Mouse (Mus musculus) cerebellum, adult 9-10 months (tissue): ENCODE measurements around the gene Rarb.
A peak's percentile ranks its signal among the peaks of the same experiment; 100 is the strongest.

Experiments used
- DNase-seq: peaks from one replicate; pipeline ENCODE4 v3.0.0; 2022

Gene Rarb

DNA sequence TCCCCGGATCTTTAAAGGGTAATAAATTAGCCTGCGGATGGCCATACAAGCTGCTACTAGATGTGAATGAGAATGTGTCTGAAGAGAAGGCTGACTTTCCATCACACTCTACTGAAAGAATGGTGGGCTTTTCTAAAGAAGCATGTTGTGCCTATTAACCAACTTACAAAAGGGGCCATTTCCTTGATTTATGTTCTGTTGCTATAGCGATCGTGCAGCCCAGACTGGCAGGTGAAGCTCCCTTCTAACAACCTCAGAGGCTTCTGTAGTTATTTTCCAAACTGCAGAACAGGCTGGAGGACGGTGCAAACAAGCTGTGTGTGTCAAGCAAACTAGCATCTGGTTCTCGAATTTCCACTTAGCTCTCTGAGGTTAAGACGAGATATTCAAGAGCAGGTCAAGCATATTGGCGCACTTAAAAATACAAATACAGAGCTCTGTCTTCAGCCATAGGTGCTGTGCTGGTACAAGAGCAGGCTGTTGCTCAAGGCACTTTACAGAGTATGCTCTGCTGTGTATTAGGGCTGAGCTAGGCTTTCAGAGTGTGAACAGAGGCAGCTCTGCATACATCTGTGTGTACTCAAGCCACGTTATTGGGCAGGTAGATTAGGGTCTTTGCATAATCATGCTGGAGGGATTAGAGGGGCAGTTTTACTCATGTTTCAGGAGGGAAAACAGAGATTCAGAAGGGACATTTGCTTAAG lies 85.2 kb downstream of the Rarb start:
- DNase-seq = no peak

GRCm38 (mm10) chr14:16732054-16732453 lies 86.9 kb downstream of the Rarb start:
- no peak for DNase-seq

DNA sequence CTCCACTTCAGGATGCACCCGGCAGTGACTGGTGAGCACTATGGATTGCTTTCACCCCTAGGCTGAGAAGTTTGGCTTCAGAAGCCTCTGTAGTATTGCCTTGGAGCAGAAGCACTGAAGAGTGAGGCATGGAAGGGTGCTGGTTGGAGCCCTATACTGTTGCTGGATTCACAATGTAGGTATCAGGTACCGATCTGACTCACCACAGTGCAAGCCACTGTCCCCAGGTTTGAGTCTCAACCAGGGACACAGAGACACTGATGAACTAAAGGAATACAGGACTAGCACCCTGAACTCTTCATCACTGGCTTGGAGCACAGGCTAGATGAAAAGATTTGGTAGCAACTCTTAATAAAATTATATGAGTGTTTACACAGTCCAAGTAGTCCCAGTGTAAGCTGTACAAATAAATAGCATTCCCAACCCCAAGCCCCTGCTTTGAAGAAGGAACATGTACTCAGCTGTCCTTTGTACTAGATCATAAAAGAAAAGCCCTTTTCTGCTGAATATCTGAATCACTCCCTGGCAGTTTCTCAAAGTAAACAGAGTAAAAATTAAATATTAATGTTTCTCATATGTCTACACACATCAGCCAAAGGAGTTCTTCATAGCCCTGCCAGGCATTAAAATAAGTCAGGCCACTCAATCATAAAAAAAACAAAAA lies 90.6 kb downstream of the Rarb start:
- no peak for DNase-seq

DNA sequence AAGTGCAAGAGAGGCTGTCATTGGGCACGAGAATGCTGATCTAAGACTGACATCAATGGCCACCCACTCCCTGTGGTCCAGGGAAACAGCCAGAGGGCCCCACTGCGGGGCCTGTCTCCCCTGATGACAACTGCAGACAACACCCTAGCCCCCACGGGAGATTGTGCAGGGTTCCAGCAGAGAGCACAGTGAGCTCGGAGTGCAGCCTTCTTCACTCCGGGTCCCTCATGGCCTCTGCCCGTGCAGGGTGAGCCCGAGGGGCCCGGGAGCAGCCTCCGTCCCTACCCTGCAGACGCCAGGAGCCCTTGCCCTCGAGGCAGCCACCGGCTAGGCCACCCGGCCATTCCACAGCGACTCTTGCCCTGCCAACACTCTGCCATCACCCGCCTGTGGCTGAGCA lies 95.0 kb downstream of the Rarb start:
- DNase-seq = no peak

- no peak for DNase-seq
These were observed 101.1 kb downstream of the Rarb start for GRCm38 (mm10) chr14:16717821-16718220.

- no peak for DNase-seq
These were observed 104.5 kb downstream of the Rarb start for GRCm38 (mm10) chr14:16714344-16714955.

DNA sequence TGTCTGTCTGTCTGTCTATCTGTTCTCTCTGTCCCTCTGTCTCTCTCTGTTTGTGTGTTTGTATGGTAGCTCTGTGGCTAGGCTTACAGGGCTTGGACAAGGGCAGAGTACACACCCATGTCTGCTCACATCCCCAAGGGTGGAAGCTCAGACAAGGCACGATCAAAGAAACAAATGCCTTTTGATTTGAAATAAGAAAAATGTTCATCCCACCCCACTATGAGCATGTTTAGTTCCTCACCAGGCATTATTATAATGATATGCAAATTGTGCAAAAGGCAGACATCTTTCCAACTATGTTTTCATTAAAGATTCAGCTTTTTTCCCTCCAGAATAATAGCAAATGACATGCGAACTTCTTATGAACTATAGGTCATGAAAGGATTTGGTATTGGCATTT lies 105.2 kb downstream of the Rarb start:
- DNase-seq = no peak

GRCm38 (mm10) chr14:16699228-16699627 lies 119.7 kb downstream of the Rarb start:
- no peak for DNase-seq

DNA sequence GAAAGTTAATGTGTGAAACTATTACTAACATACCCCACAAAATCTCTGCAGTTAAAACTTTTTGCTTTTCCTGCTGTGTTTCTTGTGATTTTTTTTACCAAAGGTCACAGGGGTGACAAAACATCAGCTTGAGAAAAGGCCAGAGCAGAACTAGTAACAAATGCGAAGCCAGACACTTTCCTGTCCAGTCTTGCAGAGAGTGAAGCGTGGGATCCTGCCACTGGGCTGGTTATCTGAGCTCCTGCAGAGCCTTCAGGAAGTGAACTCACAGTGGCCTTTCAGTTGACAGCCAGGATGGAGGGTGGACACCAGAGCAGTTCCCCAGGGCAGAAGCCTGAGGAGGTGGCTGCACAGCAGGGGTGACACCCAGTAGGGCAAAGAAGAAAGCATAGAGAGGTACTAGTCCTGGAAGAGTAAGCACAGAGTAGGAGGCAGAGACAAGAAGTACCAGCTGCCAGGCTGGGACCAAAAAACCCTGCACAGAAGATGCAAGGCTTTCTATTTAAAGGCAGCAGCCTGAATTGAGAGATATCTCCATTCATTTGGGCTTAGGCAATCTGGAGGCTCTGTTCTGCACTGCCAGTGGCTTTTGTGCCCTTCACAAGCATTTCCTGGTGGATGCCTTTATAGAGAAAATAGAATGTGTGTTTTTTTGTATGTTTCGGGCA lies 123.4 kb downstream of the Rarb start:
- DNase-seq = no peak

DNA sequence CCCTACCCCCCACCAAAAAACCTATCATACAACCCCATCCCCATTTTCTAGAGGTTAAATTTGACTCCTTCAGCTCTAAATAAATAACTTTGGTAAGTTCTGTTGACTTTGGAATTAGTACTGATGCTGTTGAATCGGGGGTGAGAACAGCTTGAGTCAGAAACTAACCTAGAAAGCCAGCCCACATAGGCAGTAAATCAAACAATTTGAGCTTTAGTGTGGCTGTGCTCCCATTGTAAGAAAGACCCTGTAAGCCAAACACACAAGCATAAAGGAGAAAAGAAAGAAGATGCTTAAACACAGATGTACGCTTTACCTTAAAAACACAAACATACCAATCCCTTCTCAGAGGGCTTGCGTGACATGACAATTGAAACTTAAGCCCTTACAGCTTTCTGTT lies 140.6 kb downstream of the Rarb start:
- no peak for DNase-seq

- no peak for DNase-seq
These were observed 141.9 kb downstream of the Rarb start for GRCm38 (mm10) chr14:16677081-16677480.

DNA sequence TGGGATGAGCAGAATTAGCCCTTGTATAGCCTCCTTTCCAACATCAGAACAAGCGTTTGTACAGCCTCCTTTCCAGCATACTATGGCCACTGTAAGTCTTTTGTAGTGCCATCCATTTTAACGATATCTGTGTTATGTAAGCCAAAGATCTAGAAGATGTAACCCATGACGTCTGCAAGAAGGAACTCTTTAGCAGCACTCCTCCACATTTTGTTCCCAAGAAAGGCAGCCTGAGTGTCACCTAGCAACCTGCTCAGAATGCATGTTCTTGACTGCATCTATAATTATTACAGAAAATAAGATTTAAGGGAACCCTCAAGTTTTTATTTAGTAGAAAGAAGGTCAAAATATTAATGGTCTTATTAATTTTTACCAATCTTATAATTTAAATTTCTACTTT lies 148.4 kb downstream of the Rarb start:
- DNase-seq = no peak

GRCm38 (mm10) chr14:16639153-16639943 lies 179.6 kb downstream of the Rarb start:
- peak; percentile 39 for DNase-seq

DNA sequence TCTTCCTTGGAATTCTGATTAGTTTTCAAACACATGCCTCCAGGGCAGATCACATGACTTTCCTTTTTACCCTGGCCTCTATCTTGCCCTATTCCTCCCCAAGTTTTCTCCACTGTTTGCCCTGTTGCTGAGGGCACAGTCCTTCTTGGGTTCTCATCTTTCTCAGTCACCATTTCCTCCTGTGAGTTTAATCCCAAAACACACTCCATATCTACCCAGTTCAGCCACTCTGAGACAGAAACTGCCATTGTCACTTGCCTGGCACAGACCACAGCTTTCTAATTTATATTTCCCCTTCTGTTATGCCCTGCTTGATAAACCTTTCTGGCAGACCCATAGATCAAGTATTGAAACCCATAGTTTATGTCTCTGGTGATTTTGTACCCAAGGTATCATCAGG lies 205.0 kb downstream of the Rarb start:
- DNase-seq = no peak

- peak; percentile 69 for DNase-seq
These were observed 213.5 kb downstream of the Rarb start for GRCm38 (mm10) chr14:16605480-16605879.

DNA sequence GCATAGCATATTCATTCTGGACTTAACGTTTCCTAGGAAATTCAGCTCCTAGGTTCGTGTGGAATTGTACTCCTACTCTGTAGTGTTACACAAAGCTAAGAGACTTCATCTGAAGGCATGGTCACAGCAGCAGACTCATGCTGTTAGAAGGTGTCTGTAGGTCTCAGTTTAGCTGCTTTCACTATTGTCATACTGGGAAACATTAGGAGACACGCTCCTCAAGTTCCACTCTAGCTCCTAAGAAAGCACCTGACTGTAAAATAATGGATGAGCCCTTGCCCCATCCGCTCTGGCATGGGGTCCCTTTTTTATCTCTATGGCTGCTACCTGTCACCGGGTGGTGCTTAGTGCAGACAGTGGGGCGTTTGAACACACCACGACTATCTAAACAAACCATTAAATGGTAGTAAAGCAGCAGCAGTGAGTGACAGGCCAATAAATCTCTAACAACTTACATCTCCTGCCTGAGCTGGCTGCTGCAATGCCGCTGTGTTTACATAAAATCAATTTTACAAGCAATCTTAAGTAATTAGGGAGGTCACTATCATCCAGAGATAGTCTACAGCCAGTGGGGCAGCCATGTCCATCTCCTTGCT lies 214.4 kb downstream of the Rarb start:
- DNase-seq = no peak

GRCm38 (mm10) chr14:16603040-16603590 lies 215.8 kb downstream of the Rarb start:
- DNase-seq = no peak

DNA sequence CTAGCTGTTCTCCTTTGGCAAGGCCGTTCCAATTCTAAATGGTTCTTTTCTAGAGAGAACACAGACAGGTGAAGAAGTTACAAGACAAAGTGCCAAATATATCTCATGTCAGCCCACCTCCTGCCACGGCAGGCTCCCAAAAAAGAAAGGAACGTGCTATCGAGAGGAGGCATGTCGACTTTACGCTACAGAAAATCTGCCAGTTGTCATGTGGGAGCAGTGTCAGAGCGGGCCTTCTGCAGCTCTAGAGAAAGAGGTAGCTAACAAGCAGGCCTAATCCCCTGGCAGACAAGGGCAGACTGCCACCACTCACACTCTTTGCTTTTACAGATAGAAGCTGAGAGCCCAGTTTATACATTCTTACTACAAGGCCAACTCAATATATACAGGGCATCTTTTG lies 219.7 kb downstream of the Rarb start:
- no peak for DNase-seq

GRCm38 (mm10) chr14:16598074-16598501 lies 220.9 kb downstream of the Rarb start:
- peak; percentile 53 for DNase-seq

- DNase-seq = no peak
These were observed 229.8 kb downstream of the Rarb start for GRCm38 (mm10) chr14:16589139-16589538.

DNA sequence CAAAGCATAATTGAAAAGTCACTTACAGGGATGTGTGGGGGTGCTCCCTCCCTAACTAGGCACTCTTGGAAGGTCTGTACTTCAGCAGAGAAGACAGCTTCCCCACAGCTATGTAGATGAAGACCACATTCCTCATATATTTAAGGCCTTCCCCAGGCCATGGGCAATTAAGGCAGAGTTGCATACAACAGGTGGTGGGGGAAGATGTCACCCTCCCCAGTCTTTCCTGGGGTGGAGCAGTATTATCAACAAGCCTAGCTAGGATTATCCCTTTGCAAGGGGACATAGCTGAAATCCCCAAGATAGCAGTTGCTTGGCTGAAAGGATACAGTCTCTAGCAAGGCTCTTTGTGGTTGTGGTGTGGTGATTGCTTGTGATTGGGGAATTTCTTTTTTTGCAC lies 240.9 kb downstream of the Rarb start:
- no peak for DNase-seq

DNA sequence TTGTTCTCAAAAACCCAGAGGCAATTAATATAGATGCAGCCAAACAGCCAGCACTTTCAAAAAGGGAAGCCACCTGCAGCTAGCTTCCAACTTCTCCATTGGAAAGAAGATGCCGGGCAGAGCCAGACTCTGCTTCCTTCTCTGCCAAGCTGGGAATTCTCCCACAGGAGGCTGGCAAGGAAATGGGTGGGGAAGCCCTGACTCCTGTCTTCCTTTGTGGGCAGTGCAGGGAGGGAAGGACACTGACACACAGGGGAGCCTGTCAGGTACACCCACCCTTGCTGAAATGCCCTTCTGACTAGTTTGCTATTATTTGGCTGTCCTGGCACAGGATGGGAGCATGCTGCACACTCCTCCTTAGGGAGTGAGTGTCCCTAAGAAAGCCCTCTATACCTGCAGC lies 241.9 kb downstream of the Rarb start:
- no peak for DNase-seq
